Mouse (Mus musculus): Measurements from ENCODE around the gene Klf11. TPM values are rescaled to one million over a fixed set of nuclear protein-coding genes. Genes with fewer than 3 reads are reported as not detected.

Klf11 gene
- 9.2 and 10.6 TPM in 2 replicates for polyA plus RNA-seq (2016; fragmentation: Nextera tagmentation; extraction: Ambion mirVana)

DNA sequence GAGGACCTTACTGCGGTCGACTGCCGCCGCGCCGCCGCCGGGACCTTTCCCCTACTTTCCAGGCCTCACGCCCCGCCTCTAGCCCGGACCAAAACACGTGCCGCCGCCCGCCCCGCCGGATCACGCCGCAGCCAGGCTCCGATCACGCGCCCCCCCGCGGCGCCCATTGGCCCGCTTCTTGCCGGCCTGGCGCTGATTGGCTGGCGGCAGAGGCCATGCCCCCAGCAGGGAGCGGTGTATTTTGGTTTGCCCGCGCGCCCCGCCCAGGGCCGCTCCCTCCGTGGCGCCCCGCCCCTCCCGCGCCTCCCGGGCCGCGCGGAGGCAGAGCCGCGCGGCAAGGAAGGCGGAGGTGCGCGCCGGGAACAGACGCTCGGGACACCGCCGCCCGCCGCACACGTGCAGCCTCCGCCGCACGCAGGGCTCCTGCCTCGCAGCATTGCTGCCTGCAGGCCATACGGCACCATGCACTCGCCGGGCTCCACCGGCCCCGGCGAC, at the start of gene Klf11:
TSS of gene Klf11 (plus strand) at position 212 of the 495 bp plus-strand sequence.
- peak within 1 kb of the TSS; percentile 96 for H3K9ac ChIP-seq
- under 1% methylated on average over 65 of the region's 68 CpGs for WGBS (ENCODE audit: insufficient replicate concordance)
- no peaks in the 10 kb centered on the region for H3K9me3 ChIP-seq (replicated peaks)
- H3K4me2 ChIP-seq: peak within 1 kb of the TSS; percentile 88
- ATAC-seq: peak; percentile 80
- peak within 1 kb of the TSS; percentile 99 for H3K27ac ChIP-seq
- H3K4me3 ChIP-seq: peak within 1 kb of the TSS; percentile 91
- H3K36me3 ChIP-seq: peaks cover 29% of the 10 kb centered on the region
- peaks cover 88% of the 10 kb centered on the region for H3K4me1 ChIP-seq
- H3K27me3 ChIP-seq (replicated peaks): no peaks in the 10 kb centered on the region

DNA sequence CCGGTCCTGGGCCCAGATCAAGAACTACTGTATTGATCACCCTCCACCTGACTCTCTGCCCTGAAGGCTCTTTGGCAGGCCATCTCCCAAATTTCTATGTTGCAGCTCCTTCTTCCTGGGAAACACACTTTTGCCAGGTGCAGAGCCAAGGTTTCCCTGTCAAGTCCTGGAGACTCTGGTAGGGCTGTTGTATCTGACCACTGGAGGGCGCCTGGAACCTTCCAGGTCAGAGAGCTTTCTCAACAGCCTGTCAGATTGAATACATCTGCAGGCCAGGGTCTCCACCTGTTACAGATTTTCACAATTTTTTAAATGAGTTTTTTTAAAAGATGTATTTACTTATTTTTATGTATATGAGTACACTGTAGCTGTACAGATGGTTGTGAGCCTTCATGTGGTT, 47.8 kb upstream of the Klf11 start:
- 30% methylated on average over 2 of the region's 2 CpGs for WGBS (ENCODE audit: insufficient replicate concordance)
- Histone ChIP-seq H3K27me3 (replicated peaks) (0 out of 2 replicates have a peak, but pooled peaks cover 10% of the 10 kb centered on the region), H3K36me3 (no peaks in the 10 kb centered on the region), H3K4me1 (no peaks in the 10 kb centered on the region), H3K4me3 (no peak overlapping the region), H3K9me3 (replicated peaks) (no peaks in the 10 kb centered on the region), H3K4me2 (no peak overlapping the region), H3K9ac (no peak overlapping the region), H3K27ac (no peak overlapping the region)
- no peak for ATAC-seq

DNA sequence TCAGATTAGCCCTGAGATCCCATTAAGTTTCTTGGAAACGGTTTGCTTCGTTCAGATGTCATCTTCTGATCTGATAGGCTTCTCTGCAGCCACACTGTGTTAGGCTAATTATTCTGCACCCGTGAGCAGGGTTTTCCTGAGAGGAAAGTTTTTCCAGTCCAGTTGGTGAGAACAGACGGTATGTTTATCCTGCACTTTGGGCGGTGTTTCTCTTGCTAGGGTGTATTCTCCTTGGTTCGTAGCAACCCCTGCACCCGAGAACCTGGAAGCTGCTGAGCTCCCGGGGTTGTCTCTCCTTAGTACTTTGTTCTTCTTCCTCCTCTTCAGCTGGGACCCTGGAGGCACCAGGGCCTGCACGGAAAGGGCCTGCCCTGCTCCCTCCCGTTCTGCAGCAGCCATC, 44.9 kb upstream of the Klf11 start:
- H3K27ac ChIP-seq: no peak overlapping the region
- no peaks in the 10 kb centered on the region for H3K4me1 ChIP-seq
- 76% methylated on average over 10 of the region's 10 CpGs for WGBS (ENCODE audit: insufficient replicate concordance)
- H3K36me3 ChIP-seq: no peaks in the 10 kb centered on the region
- H3K4me3 ChIP-seq: no peak overlapping the region
- H3K4me2 ChIP-seq: no peak overlapping the region
- H3K27me3 ChIP-seq (replicated peaks): 0 out of 2 replicates have a peak, but pooled peaks cover 10% of the 10 kb centered on the region
- no peak overlapping the region for H3K9ac ChIP-seq
- no peaks in the 10 kb centered on the region for H3K9me3 ChIP-seq (replicated peaks)
- no peak for ATAC-seq

GRCm38 (mm10) chr12:24612591-24612990, 38.5 kb upstream of the Klf11 start:
- Histone ChIP-seq H3K4me3 (no peak overlapping the region), H3K4me2 (no peak overlapping the region), H3K36me3 (no peaks in the 10 kb centered on the region), H3K27me3 (replicated peaks) (no peaks in the 10 kb centered on the region), H3K9me3 (replicated peaks) (no peaks in the 10 kb centered on the region), H3K9ac (no peak overlapping the region), H3K4me1 (no peaks in the 10 kb centered on the region), H3K27ac (no peak overlapping the region)
- no peak for ATAC-seq
- WGBS (ENCODE audit: insufficient replicate concordance): 75% methylated on average over 6 of the region's 6 CpGs

- no peaks in the 10 kb centered on the region for H3K36me3 ChIP-seq
- H3K27ac ChIP-seq: no peak overlapping the region
- H3K4me1 ChIP-seq: no peaks in the 10 kb centered on the region
- 74% methylated on average over 17 of the region's 17 CpGs for WGBS (ENCODE audit: insufficient replicate concordance)
- H3K4me3 ChIP-seq: no peak overlapping the region
- H3K27me3 ChIP-seq (replicated peaks): no peaks in the 10 kb centered on the region
- no peak for ATAC-seq
- no peak overlapping the region for H3K4me2 ChIP-seq
- H3K9ac ChIP-seq: no peak overlapping the region
- no peaks in the 10 kb centered on the region for H3K9me3 ChIP-seq (replicated peaks)
These were observed 36.5 kb upstream of the Klf11 start for GRCm38 (mm10) chr12:24614452-24615075.

GRCm38 (mm10) chr12:24615140-24615539, 35.9 kb upstream of the Klf11 start:
- no peak overlapping the region for H3K27ac ChIP-seq
- WGBS (ENCODE audit: insufficient replicate concordance): 59% methylated on average over 3 of the region's 3 CpGs

DNA sequence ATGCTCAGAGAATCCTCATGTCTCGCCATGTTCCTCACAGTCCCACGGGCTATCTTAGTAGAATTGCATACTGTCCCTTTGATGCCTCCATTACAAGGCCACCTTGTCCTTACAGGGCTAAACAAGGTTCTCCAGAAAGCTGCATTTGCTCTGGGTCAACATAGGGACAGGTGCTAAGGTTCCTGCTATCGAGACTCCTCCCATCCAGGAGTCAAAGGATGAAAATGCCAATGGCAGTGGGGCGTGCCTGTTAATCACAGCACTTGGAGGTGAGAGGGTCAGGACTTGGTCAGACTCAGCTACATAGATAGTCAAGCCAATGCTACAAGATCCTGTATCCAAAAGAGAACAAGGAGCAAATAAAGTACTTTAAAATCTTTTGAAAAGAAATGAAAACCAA, 31.6 kb upstream of the Klf11 start:
- Histone ChIP-seq H3K36me3 (no peaks in the 10 kb centered on the region), H3K4me2 (no peak overlapping the region), H3K27me3 (replicated peaks) (0 out of 2 replicates have a peak, but pooled peaks cover 4% of the 10 kb centered on the region), H3K9ac (no peak overlapping the region), H3K9me3 (replicated peaks) (no peaks in the 10 kb centered on the region), H3K27ac (no peak overlapping the region), H3K4me3 (no peak overlapping the region), H3K4me1 (no peaks in the 10 kb centered on the region)
- ATAC-seq: no peak
- WGBS (ENCODE audit: insufficient replicate concordance): 61% methylated on average over 4 of the region's 4 CpGs

More at GRCm38 (mm10) chr12:24615140-24615539, 35.9 kb upstream of the Klf11 start:
- H3K36me3 ChIP-seq: no peaks in the 10 kb centered on the region
- no peak overlapping the region for H3K4me3 ChIP-seq
- no peaks in the 10 kb centered on the region for H3K4me1 ChIP-seq
- H3K27me3 ChIP-seq (replicated peaks): 0 out of 2 replicates have a peak, but pooled peaks cover 2% of the 10 kb centered on the region
- ATAC-seq: no peak
- H3K4me2 ChIP-seq: no peak overlapping the region
- H3K9ac ChIP-seq: no peak overlapping the region
- H3K9me3 ChIP-seq (replicated peaks): no peaks in the 10 kb centered on the region

DNA sequence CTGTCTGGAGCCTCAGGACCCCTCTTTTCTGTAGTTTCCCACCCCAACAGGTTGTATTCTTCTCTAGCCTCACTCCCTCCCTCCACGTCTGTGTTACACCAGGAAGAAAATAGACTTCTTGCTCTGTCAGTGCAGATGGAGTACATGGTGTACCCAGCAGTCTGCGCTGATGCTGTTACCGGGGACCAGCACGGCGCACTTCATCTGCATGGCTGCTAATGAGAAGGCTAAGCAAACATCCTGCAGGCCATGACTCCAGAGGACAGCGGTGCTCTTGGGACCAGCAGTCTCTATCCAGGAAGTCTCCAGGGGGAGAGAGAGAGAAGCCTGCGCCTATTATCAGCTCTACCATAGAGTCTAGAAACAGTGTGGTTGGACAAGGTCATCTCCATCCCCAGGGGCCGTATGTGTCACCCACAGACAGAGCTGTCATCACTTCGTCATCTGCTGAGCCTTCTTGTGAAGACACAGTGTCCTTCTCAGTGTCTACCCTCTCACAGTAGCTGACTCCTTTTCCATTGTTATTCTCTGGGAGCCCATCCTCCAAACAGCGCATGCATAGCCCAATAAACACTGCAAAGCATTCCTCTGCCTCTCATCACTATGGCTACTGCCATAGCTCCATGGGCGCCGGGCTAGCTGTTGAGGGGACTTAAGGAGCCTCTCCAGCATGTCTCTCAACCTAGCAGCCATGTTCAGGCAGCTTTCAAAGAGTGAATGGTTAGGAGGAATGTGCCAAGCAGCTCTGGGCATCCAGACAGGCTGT, 27.4 kb upstream of the Klf11 start:
- Histone ChIP-seq H3K4me1 (no peaks in the 10 kb centered on the region), H3K36me3 (no peaks in the 10 kb centered on the region), H3K4me3 (no peak overlapping the region), H3K27me3 (replicated peaks) (peaks cover 17% of the 10 kb centered on the region; the same call in 1 of the 2 replicates), H3K4me2 (no peak overlapping the region), H3K27ac (no peak overlapping the region), H3K9me3 (replicated peaks) (no peaks in the 10 kb centered on the region), H3K9ac (no peak overlapping the region)
- WGBS (ENCODE audit: insufficient replicate concordance): 65% methylated on average over 12 of the region's 12 CpGs
- ATAC-seq: no peak

DNA sequence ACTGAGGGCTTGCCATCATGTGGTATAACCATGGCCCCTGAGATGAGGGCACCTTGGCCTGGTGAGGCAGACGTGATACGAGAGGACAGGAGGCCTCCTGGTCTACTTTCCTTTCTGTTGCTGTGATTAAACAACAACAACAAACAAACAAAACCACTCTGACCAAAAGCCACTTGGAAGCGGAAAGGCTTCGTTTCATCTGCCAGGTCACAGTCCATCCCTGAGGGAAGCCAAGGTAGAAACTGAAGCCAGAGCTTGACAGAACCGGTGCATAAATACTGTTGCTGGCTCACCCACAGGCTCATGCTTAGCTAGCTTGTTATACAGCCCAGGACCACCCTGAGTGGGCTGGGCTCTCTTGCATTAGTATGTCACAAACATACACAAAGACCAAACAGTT, 24.7 kb upstream of the Klf11 start:
- no peak overlapping the region for H3K9ac ChIP-seq
- no peak for ATAC-seq
- H3K4me1 ChIP-seq: peaks cover 9% of the 10 kb centered on the region
- H3K4me3 ChIP-seq: no peak overlapping the region
- no peak overlapping the region for H3K27ac ChIP-seq
- 82% methylated on average over 5 of the region's 5 CpGs for WGBS (ENCODE audit: insufficient replicate concordance)
- H3K9me3 ChIP-seq (replicated peaks): no peaks in the 10 kb centered on the region
- H3K4me2 ChIP-seq: no peak overlapping the region
- H3K27me3 ChIP-seq (replicated peaks): peaks cover 13% of the 10 kb centered on the region; the same call in 1 of the 2 replicates
- no peaks in the 10 kb centered on the region for H3K36me3 ChIP-seq

GRCm38 (mm10) chr12:24627215-24627614, 23.9 kb upstream of the Klf11 start:
- peaks cover 13% of the 10 kb centered on the region; the same call in 1 of the 2 replicates for H3K27me3 ChIP-seq (replicated peaks)
- no peak overlapping the region for H3K4me3 ChIP-seq
- H3K27ac ChIP-seq: no peak overlapping the region
- H3K4me2 ChIP-seq: no peak overlapping the region
- H3K36me3 ChIP-seq: no peaks in the 10 kb centered on the region
- WGBS (ENCODE audit: insufficient replicate concordance): 51% methylated on average over 3 of the region's 3 CpGs
- H3K9me3 ChIP-seq (replicated peaks): no peaks in the 10 kb centered on the region
- H3K4me1 ChIP-seq: peaks cover 12% of the 10 kb centered on the region
- H3K9ac ChIP-seq: no peak overlapping the region
- no peak for ATAC-seq

DNA sequence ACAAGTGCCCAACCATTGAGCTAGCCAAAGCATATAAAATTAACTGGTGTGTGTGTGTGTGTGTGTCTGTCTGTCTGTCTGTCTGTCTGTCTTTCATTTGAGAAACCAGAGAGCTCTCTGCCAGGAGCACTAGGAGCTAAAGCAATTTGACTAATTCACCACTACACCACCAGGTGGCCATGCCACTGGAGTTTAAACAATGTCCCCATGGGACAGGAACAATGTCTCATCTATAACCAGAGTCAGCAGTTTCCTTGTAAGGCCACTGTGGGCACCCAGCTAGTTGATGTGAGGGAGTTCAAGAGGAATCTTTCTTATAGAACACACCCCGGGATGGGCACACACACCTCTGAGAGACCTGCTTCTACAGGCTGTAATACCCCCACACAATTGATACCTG, 20.9 kb upstream of the Klf11 start:
- H3K4me2 ChIP-seq: no peak overlapping the region
- 48% methylated on average over 1 of the region's 1 CpGs for WGBS (ENCODE audit: insufficient replicate concordance)
- peaks cover 7% of the 10 kb centered on the region; the same call in 1 of the 2 replicates for H3K27me3 ChIP-seq (replicated peaks)
- H3K9ac ChIP-seq: peak overlapping the region; percentile 5; the same call in 1 of the 2 replicates
- H3K36me3 ChIP-seq: no peaks in the 10 kb centered on the region
- H3K27ac ChIP-seq: no peak overlapping the region
- H3K4me3 ChIP-seq: no peak overlapping the region
- H3K4me1 ChIP-seq: peaks cover 42% of the 10 kb centered on the region
- ATAC-seq: no peak
- H3K9me3 ChIP-seq (replicated peaks): no peaks in the 10 kb centered on the region

DNA sequence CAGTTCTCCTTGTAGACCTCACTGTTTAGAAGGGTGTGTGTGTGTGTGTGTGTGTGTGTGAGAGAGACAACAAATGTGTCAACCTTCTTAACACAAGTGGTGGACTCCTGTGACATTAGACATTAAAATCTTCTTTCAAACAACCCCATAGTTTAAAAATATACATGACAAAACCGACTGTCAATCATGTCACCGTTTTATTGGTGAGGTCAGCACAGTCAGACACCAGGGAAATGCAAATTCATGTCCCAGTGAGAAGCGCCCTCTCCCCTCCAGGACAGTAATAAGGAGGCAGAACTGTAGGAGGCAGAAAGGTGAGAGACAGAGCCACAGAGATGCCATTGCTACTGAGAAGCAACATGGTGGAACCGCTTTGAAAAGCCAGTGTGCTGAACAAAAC, 18.7 kb upstream of the Klf11 start:
- no peak overlapping the region for H3K4me2 ChIP-seq

More for the DNA sequence above, 18.7 kb upstream of the Klf11 start:
- peak overlapping the region; percentile 0 for H3K27ac ChIP-seq
- peaks cover 56% of the 10 kb centered on the region for H3K4me1 ChIP-seq
- ATAC-seq: no peak
- H3K9me3 ChIP-seq (replicated peaks): no peaks in the 10 kb centered on the region
- H3K9ac ChIP-seq: no peak overlapping the region
- H3K27me3 ChIP-seq (replicated peaks): 0 out of 2 replicates have a peak, but pooled peaks cover 2% of the 10 kb centered on the region
- 60% methylated on average over 4 of the region's 4 CpGs for whole genome bisulfite sequencing (ENCODE audit: insufficient replicate concordance)
- H3K4me3 ChIP-seq: no peak overlapping the region
- no peaks in the 10 kb centered on the region for H3K36me3 ChIP-seq
